Mouse (Mus musculus): ENCODE results near the gene Babam2. TPM values are rescaled to one million over a fixed set of nuclear protein-coding genes. Genes with fewer than 3 reads are reported as not detected.
"Not testable (repeated sequence)": the region's sequence is repeated elsewhere in the genome, so short reads cannot be mapped to it uniquely, and the experiment has no call there.

Babam2 gene
- total RNA-seq, 2 experiments from 2014 or later = 37.5 to 48.5 TPM

DNA sequence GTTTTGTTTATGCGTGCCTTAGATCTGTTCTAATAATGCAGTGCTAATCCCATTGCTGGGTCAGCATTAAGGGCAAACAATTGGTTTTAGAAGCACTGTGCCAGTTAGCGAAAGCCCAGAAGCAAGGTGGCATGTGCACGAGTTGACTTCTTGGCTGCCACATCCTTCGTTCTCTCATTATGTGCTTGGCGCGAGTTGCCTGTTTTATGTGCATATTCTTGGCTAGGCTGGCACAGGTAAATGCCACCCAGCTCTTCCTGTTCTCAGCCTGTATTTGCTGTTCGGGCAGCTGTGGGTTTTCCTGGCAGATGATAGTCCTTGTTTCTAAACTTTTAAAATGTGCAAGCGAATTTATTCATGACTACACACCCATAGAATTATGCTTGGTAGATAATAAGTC, 262.4 kb downstream of the Babam2 start:
- intact Hi-C loops (cut with DNase I) = no loop called here
- DNase-seq (ENCODE audit: low spot score in 2 of 2) = no peak

DNA sequence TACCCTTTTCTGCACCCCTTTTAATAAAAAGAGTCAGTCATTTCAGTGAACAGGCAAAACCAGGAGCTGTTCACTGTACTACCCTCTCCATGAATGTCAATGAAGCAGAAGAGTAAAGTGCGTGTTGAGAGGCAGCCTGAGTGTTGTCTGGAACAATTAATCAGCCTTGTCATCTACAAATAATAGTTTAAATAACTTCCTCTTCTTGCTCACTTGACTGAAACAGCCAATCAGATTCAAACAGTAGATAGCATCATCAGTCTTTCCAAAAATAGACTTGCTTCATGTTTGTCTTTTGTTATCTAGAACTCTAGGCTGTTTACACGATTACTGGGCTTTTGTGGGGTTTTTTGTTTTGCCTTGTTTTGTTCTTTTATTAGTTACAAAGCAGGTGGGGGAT, 263.9 kb downstream of the Babam2 start:
- no peak for DNase-seq (ENCODE audit: low spot score in 2 of 2)
- intact Hi-C loops (cut with DNase I) = no loop called here

DNA sequence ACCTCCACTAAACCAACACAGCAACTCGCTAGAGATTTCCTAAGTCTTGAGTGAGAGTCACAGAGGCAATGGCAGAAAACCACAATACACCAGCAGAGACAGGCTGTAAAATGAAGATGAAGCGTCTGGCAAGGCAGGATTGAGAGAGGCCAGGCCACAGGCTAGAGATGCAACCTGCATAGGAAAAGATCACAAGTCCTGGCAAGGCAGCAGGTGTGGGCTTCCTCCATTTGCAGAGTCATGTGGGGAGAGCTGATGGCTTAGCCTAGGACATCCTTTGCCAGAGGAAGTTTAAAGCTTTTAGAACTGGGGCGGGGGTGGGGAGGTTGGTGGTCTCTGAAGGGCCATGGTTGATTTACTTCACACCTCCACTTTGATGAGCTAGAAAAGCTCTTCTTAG, 264.9 kb downstream of the Babam2 start:
- intact Hi-C loops (cut with DNase I) = no loop called here
- DNase-seq (ENCODE audit: low spot score in 2 of 2) = no peak

DNA sequence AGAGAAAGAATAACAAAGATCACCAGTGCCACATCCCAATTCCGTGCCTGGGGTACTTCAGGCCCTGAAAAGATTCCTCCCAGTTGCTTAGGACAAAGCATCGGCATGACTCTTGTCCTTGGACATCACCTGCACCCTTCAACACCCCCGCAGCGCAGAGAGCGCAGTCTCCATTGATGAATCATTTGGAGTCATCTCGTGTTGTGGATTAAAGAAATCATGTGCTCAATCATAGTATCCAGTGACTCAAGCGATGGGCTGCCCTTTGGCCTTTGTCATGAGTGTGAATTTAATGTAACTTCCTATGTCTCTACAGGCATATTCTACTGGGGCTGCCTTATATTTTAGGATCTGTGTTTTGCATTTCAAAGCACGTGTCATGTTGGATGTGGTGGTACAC, 265.9 kb downstream of the Babam2 start:
- intact Hi-C loops (cut with DNase I) = no loop called here
- no peak for DNase-seq (ENCODE audit: low spot score in 2 of 2)

DNA sequence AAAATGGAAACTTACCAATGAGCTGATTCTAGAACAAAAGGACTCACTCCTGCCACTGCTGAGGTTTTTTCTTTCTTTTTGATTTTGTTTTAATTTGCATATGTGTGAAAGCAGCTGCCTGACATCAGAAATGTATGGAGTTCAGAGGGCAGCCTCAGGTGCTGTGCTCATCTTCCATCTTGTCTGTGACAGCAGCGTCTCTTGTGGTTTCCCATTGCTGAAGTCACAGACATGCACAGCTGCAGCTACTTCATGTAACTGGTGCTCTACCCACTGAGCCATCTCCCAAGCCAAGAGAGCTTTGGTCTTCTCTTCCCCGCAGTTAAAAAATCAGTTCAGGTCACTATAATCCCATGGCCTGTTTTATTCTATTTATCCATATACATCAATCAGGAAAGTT, 266.4 kb downstream of the Babam2 start:
- no peak for DNase-seq (ENCODE audit: low spot score in 2 of 2)
- intact Hi-C loops (cut with DNase I) = no loop called here

DNA sequence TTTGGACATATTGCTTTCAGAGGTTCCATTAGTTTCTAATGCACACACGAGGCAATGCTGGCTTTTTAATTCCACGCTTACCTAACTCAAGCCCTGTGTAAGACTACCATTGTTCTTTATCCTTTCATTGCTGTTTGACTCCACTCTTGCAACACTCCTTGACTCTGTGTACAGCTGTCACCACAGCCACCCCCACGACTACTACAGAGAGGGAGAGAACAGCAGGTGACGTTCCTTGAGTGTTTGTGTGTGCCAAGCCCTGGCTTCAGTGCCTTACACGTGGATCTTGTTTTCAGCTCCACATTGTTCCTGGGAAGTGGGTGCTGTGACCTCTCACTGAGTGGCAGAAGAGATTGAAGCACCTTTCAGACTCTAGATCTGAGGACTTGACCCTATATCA, 269.3 kb downstream of the Babam2 start:
- intact Hi-C loops (cut with DNase I) = no loop called here
- DNase-seq (ENCODE audit: low spot score in 2 of 2) = no peak

DNA sequence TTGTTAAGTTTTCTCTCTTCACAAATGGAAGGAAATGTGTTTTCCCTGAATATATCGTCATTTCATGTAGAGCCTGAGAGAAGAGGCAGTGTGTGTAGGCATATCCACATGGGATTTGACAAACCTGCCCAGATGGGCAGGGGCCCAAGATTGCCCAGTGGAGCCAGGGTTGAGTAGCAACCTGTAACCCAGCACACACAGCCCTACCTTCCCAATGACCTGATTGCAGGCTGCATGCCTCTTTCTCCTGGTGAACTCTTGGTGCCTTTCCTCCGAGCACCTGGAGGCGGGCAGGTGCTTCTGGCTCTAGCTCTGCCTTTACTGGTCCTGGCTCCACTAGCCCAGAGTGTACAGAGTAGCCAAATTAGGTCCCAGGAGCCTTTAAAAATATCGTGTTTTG, 270.0 kb downstream of the Babam2 start:
- DNase-seq (ENCODE audit: low spot score in 2 of 2) = no peak
- intact Hi-C loops (cut with DNase I) = no loop called here

DNA sequence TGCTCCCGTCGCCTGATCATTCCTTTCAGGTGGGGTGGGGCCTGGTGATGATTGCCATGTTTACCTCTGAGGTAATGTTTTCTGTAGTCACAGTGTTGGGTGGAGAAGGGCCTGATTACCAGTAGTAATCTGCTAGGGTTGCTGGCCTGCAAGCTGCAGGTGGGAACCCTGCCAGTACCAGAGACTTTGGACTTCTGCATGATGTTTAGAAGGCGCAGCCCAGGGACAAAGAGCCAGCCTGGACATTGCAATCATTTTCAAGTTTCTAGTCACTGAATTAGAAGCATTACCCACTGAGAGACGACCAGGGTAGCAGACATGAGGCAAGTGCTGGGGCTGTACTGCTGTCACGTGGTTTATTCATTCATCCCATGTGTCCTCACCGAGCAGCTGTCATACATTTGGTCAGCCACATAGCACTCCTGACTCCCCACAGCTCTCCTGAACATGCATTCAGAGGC, 270.6 kb downstream of the Babam2 start:
- intact Hi-C loops (cut with DNase I) = no loop called here
- no peak for DNase-seq (ENCODE audit: low spot score in 2 of 2)

DNA sequence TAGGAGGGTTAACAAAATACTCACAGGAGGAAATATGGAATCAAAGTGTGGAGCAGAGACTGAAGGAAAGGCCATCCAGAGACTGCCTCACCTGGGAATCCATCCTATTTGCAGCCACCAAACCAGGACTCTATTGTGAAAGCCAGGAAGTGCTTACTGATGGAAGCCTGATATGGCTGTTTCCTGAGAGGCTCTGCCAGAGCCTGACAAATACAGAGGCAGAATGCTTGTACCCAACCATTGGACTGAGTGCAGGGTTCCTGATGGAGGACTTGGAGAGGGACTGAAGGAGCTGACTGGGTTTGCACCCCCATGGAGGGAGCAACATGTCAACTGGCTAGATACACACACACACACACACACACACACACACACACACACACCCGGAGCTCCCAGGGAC, 274.9 kb downstream of the Babam2 start:
- intact Hi-C loops (cut with DNase I); DNase-seq (ENCODE audit: low spot score in 2 of 2): not testable (repeated sequence)

DNA sequence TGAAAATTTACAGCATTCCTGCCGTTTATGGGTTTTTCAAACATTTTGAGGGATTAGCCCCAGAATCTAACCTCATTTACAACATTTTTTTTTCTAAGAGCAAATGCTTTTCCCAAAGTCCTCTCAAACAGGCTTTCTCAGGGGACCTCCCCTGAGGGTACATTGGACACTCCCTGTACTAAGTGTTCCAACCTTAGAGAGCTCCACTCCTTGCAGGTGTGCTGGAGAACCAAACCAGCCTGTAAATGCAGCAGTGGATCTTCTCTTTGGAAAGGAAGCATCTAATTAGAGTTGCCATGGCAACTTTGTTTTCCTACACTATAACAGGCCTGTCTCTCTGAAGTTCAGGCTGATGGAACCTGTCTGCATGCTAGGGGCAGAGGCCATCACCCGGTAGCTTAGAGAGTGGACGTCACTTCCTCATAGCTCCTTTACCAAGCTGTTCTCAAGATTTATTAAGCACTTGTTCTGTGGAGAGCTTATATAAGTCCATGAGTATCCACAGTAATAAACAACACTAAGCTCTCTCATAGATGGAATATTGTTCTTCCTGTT, 277.2 kb downstream of the Babam2 start:
- DNase-seq (ENCODE audit: low spot score in 2 of 2) = no peak
- intact Hi-C loops (cut with DNase I) = no loop called here

DNA sequence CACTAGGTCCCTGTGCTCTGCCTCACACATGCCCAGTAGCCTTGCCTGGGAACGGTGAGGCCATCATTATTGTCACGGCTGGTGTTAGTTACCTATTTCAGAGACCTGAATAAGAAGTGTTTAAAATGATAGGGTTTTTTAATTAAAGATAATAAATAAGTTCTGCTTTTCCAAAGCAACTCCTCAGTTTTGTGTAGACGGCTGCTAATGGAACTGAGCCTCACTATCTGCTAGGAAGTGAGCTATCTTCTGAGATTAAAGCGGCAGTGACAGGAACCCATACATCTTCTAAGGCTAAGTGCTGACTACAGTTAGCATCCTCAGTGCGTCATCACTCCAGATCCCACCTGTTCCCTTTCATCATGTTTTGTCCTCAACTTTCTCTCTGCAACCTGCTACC, 284.6 kb downstream of the Babam2 start:
- intact Hi-C loops (cut with DNase I) = loop anchor here (5.0 to 10.0 kb wide), 2 partner anchors 285 to 407 kb away; partner anchors contain the start of genes Babam2 and Rbks
- DNase-seq (ENCODE audit: low spot score in 2 of 2) = no peak

DNA sequence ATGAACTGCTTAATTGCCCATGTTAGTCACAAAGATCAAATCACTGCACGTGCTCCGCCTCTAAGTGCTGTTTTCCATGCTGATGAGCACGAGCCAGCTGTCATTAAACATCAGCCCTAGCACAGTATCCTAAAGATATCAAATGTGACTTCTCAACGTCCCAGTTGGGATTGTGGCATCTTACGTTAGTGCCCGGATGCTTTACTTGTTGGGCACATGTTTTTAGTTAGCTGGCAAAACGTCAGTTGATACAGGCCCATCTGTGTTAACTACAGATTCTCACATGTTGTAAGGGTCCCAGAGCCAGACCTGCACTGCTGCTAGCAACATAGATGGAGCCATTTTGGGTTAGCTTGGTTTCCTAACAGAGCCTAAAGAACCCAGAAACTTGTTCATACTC, 285.7 kb downstream of the Babam2 start:
- DNase-seq (ENCODE audit: low spot score in 2 of 2) = no peak
- intact Hi-C loops (cut with DNase I) = loop anchor here (5.0 to 10.0 kb wide), 2 partner anchors 286 to 408 kb away; partner anchors contain the start of genes Babam2 and Rbks

DNA sequence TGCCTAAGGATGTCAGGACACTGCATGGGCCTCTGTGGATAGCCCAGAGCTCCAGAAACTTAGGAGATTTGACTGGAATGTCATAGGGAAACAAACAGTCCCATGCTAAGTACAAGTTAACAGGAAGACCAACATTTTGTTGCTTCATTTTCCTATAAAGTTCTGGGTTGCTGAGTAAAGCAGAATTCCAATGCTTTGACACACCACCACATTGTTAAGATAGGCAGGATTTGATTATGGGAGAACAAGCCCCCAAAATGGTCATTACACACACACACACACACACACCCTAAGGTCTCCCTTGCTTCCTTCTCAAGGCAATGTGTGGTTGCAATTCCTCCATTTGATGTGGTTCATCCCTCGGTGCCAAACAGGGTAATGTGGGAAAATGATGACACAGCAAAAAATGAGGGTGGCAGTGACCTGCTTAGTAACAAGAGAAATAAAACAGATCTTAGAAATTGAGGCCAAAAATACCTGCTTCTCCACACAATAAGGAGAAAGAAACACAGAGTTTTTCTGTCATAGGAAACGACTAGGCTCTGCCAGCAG, 286.4 kb downstream of the Babam2 start:
- DNase-seq (ENCODE audit: low spot score in 2 of 2) = no peak
- intact Hi-C loops (cut with DNase I) = loop anchor here (1.0 to 10.0 kb wide), 3 partner anchors 151 to 409 kb away; partner anchors contain the start of genes Babam2, Fosl2 and Rbks

DNA sequence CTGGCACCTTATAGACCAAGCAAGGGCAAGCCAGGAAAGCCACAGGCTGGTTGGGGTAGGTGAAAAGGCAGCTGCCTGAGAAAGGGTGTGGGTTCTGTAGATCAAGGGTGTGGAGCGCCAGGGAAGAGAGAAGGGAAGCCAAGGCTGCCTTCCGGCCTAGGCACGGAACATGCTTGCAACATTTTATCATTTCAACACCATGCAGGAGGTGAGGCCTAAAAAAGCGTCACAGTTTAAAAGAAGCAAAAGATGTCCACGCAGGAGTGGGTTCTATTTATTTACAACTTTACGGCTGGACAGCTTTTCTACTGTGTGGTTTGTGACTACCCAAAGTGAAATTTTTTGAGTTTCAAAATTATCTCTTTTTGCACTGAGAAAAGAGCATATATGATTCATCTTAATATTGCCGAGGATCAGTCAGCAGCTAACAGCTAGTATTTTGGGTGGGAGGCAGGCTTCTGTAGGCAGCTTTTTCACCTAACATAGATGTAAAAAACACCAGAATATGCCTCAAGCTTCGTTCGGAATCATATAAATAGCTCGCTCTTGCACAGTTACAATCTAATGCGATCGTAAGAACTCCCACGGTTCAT, 287.0 kb downstream of the Babam2 start:
- intact Hi-C loops (cut with DNase I) = loop anchor here (1.0 to 10.0 kb wide), 3 partner anchors 151 to 410 kb away; partner anchors contain the start of genes Babam2, Fosl2 and Rbks
- DNase-seq (ENCODE audit: low spot score in 2 of 2) = peak; percentile 23 to 62

DNA sequence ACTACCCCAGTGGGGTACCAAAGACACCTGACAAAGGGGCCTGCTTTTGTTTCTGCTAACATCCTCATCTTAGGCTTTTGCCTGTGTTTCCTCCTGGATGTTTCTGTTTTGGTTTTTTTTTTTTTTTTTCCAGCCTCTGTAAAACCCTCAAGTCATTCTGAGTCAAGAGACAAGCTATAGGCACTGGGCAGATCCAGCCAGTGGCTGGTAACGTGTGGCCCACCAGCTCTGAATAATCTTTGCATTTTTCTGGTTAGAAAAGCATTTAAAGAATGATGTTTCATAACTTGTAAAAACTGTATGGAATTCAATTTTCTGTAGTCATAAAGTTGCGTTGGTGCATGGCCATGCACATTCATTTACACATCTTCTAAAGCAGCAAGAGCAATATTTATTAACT, 287.5 kb downstream of the Babam2 start:
- intact Hi-C loops (cut with DNase I) = loop anchor here (10.0 kb wide), 1 partner anchor 410 kb away; no protein-coding TSS in a partner anchor
- DNase-seq (ENCODE audit: low spot score in 2 of 2) = peak in 1 of 2 experiments; percentile 19

DNA sequence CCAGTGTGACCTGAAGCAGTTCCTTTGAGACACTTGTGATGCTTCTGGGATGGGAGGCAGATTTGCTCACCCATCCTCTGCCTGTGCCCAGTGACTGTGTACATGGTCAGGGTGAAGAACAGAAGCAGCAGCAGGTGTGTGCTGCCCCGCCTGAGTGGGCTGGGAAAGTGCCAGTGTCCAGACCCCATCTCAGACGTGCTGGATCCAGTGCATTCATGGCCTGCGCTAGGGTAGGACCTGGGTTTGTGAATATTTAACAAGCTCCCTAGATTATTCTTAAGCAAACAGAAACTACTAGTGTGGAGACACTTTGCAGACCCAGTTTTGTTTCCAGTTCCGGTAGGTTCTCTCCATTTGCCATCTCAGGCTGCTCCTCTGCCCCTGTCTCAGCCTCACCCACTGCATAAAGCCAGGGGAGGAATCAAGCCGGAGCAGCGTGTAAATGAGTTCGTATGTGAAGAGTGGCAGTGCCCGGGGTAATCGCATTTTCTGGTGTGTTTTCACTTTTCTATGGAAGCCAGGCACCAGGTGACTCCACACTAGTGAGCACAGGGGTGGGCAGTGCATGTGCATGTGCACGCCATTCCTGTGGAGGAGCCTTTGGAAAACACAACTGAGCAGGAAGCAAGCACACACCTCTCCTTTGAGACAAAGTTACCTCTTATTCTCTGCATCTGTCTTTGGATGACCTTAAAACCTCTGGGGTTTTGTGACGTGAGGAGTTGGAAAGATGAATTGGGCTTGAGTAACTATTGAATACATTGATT, 290.2 kb downstream of the Babam2 start:
- intact Hi-C loops (cut with DNase I) = loop anchor here (10.0 kb wide), 1 partner anchor 413 kb away; no protein-coding TSS in a partner anchor

DNA sequence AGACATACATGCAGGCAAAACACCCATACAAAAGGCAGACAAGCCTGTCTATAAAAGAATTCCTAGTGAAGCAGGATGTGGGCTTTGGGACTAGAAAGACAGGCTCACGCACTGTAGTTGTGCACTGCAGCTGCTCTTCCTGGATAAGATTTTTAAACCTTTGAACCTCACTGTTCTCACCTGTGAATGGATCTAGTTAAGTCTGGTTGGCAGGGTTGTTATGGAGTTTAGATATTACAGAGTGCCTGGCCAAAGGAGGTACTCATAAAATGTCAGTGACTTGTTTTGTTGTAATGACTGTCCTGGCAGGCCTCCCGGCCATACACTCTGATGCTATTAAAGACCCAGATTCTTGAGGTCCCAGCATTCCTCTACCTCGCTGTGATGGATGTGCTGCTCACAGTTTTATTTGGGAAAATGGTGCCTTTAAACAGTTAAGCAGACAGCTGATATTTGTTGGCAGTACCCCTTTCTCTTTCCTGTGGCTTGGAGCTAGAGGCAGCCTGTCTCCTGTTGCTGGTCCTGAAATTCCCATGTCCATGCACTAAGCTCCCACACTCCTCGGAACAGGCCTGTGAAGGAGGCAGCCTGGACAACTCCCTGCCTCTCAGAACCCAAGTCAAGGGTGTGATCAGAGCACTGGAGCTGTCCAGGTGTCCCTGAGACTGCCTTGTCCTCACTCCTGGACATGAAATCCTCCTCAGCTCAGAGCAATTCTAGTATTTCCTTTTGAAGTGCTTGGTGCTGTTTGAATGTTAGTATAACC, 299.9 kb downstream of the Babam2 start:
- DNase-seq (ENCODE audit: low spot score in 2 of 2) = no peak
- intact Hi-C loops (cut with DNase I) = no loop called here

More for the DNA sequence above, 290.2 kb downstream of the Babam2 start:
- DNase-seq (ENCODE audit: low spot score in 2 of 2) = no peak

DNA sequence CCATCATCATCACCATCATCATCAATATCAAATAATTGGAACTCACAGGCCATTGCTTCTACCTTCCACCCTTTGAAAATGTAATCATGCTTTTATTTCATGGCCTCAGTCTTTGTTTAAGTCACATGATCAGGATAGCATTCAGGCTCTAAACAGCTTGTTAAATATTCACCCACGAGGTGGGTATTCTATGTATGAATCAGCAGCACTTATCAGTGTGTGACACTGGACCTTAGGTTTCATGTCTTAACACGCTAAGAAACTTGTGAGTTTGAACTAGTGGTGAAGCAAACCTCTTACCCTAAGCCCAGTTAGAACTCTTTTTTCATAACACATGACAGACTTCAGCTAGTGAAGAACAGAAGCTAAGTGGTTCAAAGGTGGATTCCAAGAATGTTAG, 301.3 kb downstream of the Babam2 start:
- intact Hi-C loops (cut with DNase I) = no loop called here
- no peak for DNase-seq (ENCODE audit: low spot score in 2 of 2)

DNA sequence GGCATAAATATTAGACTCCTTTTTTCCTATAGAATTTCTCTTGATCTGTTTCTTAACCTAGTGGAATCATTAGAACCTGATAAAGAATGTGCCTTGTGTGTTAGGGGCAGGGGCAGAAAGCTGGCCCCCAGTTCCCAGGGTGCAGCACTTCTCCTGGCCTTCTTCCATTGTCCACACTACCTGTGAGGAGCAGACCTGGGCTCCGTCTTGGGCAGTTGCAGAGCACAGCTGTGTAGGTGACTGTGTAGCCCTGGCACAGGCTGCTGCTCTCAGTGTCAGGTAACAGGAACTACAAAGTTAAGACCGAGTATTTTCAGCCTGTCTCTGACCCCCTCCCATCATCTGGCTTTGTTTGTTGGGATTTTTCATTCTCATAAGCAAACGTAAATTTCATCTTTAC, 302.6 kb downstream of the Babam2 start:
- DNase-seq (ENCODE audit: low spot score in 2 of 2) = no peak
- intact Hi-C loops (cut with DNase I) = no loop called here

DNA sequence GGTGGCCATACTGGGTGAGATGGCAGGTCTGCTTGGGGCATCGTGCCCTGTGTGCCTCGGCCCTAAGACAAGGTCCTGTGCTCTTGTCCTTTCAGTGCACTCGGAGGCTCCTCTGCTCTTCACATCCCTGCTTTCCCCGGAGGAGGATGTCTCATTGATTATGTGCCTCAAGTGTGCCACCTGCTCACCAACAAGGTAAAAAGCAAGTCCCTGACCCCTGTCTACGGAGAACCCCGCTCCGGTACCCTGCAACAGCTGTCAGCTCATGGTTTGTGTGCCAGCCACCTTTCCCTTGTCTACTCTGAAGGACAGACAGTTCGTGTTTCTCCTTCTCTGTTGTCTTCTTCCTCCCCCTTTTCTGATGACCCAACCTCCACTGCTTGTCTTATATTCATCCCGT, 303.8 kb downstream of the Babam2 start:
- intact Hi-C loops (cut with DNase I) = no loop called here
- DNase-seq (ENCODE audit: low spot score in 2 of 2) = no peak

All from left cerebral cortex, postnatal 36 days (tissue).